Mouse (Mus musculus) spleen, adult 2 months (tissue): ENCODE data around the gene Nrros. TPM values are rescaled to one million over a fixed set of nuclear protein-coding genes. Genes with fewer than 3 reads are reported as not detected.

Experiments used
- DNase-seq, 2 experiments: peaks; one replicate each; pipeline versions ENCODE4 v3.0.0 to v3.0.0-alpha.2; 2012 to 2021; ENCODE audit warnings: low spot score in 2 of 2, low read depth in 1 of 2
- H3K27ac ChIP-seq: fragments of 200-500 bp; 2 replicates; pipeline ENCODE4 v1.5.1; 2012; ENCODE audit warnings: low read length, inconsistent platforms; ENCODE audit not compliant: insufficient read depth
- H3K27me3 ChIP-seq: fragments of 200-500 bp; 2 replicates; pipeline ENCODE4 v1.6.1; 2012; ENCODE audit warnings: mild to moderate bottlenecking, moderate library complexity, low read length, inconsistent platforms; ENCODE audit not compliant: control insufficient read depth, insufficient read depth
- H3K36me3 ChIP-seq: fragments of 200-500 bp; 2 replicates; pipeline ENCODE4 v1.6.1; 2012; ENCODE audit warnings: mild to moderate bottlenecking, low read length, inconsistent platforms; ENCODE audit not compliant: control insufficient read depth, insufficient read depth
- H3K4me1 ChIP-seq: fragments of 200-500 bp; 2 replicates; pipeline ENCODE4 v1.6.1; 2011; ENCODE audit warnings: inconsistent platforms; ENCODE audit not compliant: control insufficient read depth, insufficient read depth, insufficient read length
- H3K4me3 ChIP-seq: fragments of 200-500 bp; 2 replicates; pipeline ENCODE4 v1.5.1; 2011; ENCODE audit warnings: mild to moderate bottlenecking, inconsistent platforms; ENCODE audit not compliant: insufficient read depth, insufficient read length; ENCODE audit errors: extremely low read depth
- CTCF ChIP-seq: fragments of 200-500 bp; IDR thresholded peaks from 2 replicates; pipeline ENCODE4 v1.5.1; 2011; ENCODE audit warnings: mild to moderate bottlenecking, inconsistent platforms; ENCODE audit not compliant: insufficient read depth, insufficient read length, insufficient replicate concordance; ENCODE audit errors: extremely low read depth
- POLR2A ChIP-seq: fragments of 200-500 bp; IDR thresholded peaks from 2 replicates; pipeline ENCODE4 v1.6.1; 2011; ENCODE audit warnings: low read depth, low read length, inconsistent platforms
- WGBS: fragments of 180-500 bp; shearing (Covaris S2); methylation state at CpG from one replicate; pipeline ENCODE4 v1.1.7; 2018; 5-methylcytosine and 5-hydroxymethylcytosine counted together
- polyA plus RNA-seq: library from polyadenylated mRNA; depleted of rRNA; stranded (reverse); fragments of >200 nt; gene quantifications from 2 replicates; pipeline ENCODE4 v1.2.3, GENCODE M21; 2012

Nrros gene
- polyA plus RNA-seq, 1 experiment = 105 TPM

DNA sequence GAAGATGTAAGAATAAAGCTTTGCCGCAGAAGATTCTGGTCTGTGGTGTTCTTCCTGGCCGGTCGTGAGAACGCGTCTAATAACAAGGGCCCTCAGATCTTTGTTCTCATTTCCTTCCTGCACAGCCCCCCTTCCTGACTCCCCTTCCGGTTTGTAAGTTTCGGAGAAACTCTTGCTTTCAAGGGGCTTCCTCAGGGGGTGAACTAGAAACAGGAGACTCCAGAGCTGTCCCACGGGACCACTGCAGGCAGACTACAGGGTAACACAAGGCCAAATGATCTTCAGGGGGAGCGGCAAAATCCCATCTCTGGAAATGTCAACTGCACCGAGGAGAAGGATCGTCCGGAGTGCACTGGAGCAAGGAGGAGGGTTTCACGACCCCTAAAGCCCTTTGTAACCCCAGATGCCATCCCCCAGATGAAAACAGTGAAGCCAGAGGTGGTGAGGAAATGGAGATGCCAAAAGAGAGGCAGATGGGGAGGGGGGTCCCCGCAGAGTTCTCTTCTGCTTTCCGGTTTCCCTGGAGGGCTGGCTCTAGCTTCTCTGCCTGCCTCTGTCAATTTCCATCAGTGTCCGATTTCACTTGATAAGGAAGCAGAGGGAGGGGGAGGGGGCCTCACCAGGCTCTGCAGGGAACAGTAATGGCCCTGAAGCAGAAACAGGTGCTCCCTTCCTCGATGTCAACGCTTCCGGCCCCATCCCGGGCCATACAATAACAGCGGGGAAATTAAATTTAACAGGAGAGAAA lies 35.0 kb upstream of the Nrros start:
- peak overlapping the region; percentile 96 for H3K27ac ChIP-seq
- no peaks in the 10 kb centered on the region for H3K36me3 ChIP-seq
- H3K4me1 ChIP-seq = peaks cover 4% of the 10 kb centered on the region; the same call in 1 of the 2 replicates
- no peak for TF ChIP-seq POLR2A
- peak overlapping the region; percentile 62 for H3K4me3 ChIP-seq
- DNase-seq = peak in 1 of 2 experiments; percentile 48
- WGBS = 32% methylated on average over 21 of the region's 21 CpGs
- no peaks in the 10 kb centered on the region for H3K27me3 ChIP-seq

DNA sequence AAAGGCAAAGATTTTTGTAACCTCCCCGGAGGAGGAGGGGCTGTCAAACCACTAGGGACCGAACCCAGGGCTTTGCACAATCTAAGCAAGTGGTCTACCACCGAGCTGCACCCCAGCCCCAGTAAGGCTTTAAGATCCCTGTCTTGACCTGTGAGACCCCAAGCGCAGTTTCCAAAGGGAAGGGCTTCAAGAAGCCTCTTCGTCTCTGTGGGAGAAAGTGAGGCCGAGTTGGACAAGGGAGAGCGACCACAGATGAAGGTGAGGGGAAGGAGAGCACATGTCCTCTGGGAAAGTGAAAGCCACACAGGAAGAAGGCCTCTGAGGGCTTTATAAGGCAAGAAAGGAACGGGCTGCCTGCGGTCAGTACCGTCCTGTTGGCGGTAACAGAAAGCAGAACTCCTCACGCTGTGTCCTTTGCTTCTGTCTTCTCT lies 24.6 kb upstream of the Nrros start:
- peaks cover 16% of the 10 kb centered on the region; the same call in 1 of the 2 replicates for H3K4me1 ChIP-seq
- 5% methylated on average over 11 of the region's 12 CpGs for whole genome bisulfite sequencing
- peak; percentile 57 to 60 for DNase-seq

DNA sequence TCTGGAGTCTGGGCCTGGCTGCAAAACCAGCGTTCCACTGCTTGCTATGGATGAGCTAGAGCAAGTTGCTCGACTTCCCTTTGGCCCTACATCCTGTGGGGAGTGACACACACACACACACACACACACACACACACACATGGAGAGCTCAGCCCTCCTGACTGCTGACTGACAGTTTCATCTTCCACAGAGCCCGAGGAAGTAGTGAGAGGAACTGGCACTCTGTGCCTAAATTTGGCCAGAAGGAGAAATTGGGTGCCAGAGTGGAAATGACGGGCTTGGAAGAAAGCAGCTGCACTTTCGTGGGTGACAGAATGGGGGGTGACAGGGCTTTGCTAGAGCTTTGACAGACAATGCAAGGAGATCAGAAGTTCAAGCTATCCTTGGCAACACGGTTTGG lies 23.7 kb upstream of the Nrros start:
- Histone ChIP-seq H3K4me1 (peaks cover 16% of the 10 kb centered on the region; the same call in 1 of the 2 replicates), H3K27ac (peak overlapping the region; percentile 17; the same call in 1 of the 2 replicates), H3K4me3 (no peak overlapping the region), H3K27me3 (no peaks in the 10 kb centered on the region), H3K36me3 (no peaks in the 10 kb centered on the region)
- 10% methylated on average over 6 of the region's 6 CpGs for WGBS
- DNase-seq = peak in 1 of 2 experiments; percentile 23
- TF ChIP-seq POLR2A = no peak
- no peak for TF ChIP-seq CTCF

More for the DNA sequence above, 24.6 kb upstream of the Nrros start:
- Histone ChIP-seq H3K27me3 (no peaks in the 10 kb centered on the region), H3K4me3 (peak overlapping the region; percentile 12; the same call in 1 of the 2 replicates), H3K36me3 (no peaks in the 10 kb centered on the region), H3K27ac (peak overlapping the region; percentile 70)
- no peak for TF ChIP-seq CTCF
- TF ChIP-seq POLR2A = no peak

DNA sequence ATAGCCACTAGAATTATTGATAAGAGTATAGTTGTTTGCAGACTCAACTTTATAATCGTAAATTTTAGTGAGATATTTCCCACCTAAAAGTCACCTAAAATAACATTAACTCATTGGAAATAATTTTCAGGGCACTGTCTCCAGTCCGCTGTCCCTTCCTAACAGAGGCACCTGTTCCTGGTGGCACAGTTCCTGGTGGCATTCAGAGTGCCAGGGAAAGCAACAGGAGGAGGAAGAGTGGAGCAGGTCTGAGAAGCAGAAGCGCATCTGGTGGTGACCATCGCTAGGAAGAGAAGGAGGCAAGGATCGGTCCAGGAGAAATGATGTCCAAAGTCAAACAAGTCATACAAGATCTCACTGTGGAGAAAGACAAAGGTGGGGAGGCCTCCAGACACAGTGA lies 20.7 kb upstream of the Nrros start:
- Histone ChIP-seq H3K27ac (no peak overlapping the region), H3K36me3 (no peaks in the 10 kb centered on the region), H3K4me1 (peaks cover 16% of the 10 kb centered on the region; the same call in 1 of the 2 replicates), H3K4me3 (no peak overlapping the region), H3K27me3 (no peaks in the 10 kb centered on the region)
- DNase-seq = no peak
- TF ChIP-seq CTCF = no peak
- no peak for TF ChIP-seq POLR2A
- 97% methylated on average over 5 of the region's 5 CpGs for WGBS

DNA sequence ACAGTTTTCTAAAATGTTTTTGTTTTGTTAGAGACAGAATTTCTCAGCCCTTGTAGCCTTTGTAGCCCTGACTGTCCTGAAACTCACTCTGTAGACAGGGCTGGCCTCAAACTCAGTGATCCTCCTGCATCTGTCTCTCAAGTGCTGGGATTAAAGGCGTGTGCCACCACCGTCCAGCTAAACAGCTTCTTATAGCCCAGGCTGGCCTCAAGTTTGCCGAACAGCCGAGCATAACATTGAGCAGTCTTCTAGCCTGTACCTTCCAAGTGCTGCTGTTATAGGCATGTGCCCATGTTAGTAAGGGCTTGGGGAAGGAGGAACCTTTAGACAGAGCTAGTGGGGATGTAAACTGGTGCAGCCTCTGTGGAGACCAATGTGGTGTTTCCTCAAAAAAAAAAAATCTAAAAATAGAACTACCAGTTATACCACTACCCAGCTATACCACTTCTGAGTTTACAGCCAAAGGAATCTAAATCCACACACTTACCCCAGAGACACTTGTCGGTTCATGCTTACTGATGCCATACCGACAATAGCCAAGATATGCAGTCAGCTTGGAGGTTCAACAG lies 14.0 kb upstream of the Nrros start, which contains the start of gene Bex6:
Bex6 (plus strand) TSS at position 491 of the 569 bp plus-strand sequence.
- Histone ChIP-seq H3K4me3 (no peak within 1 kb of the TSS), H3K27me3 (no peaks in the 10 kb centered on the region), H3K4me1 (peaks cover 9% of the 10 kb centered on the region), H3K36me3 (no peaks in the 10 kb centered on the region), H3K27ac (no peak within 1 kb of the TSS)
- WGBS = 24% methylated on average over 6 of the region's 6 CpGs
- no peak for TF ChIP-seq CTCF
- no peak for TF ChIP-seq POLR2A
- no peak for DNase-seq

DNA sequence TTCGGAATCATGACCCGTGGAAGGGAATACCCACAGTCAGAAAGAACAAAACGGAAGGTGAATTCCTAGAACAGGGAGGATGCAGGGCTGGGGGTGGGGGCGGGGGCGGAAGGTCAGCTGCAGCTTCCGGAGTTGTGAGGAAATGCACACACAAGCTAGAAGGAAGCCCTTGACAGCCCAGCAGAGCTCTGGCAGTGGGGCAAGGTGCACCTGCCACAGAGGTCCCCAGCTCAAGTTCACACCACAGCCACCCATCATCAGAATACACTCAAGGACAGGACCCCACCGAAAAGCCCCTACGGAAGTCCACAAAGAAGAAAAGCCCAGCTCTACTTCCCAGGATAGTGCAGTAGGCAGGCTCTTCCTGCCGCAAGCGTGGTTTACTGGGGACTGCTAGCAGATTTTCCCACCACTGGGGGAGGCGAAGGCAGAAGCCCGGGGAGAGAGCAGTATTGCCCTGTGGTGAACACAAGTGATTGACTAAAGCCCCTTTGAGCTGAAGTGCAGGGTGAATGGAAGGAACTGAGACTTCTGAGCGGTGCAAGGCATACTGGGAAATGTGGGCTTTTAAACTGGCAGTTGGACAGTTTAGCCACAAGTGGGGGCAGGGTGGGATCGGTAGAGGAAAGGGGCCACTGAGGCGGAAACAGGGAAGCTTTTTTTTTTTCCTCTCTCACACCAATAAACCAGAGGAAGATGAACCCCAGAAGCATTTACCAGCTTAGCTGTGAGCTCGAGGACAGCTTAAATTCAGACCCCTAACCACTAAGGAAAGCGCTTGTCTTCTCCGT lies 11.7 kb upstream of the Nrros start:
- WGBS = 5% methylated on average over 18 of the region's 18 CpGs
- H3K27me3 ChIP-seq = no peaks in the 10 kb centered on the region
- H3K36me3 ChIP-seq = no peaks in the 10 kb centered on the region
- H3K4me3 ChIP-seq = peak overlapping the region; percentile 38
- TF ChIP-seq POLR2A = peak; percentile 76
- no peak for TF ChIP-seq CTCF
- peak in 1 of 2 experiments; percentile 63 for DNase-seq
- H3K27ac ChIP-seq = peak overlapping the region; percentile 94
- peaks cover 14% of the 10 kb centered on the region for H3K4me1 ChIP-seq
